Mouse (Mus musculus) 416B (cell line): ENCODE data around the gene Mgea5.

Source experiments
- DNase-seq: peaks from one replicate; pipeline ENCODE4 v3.0.0; 2011; ENCODE audit warnings: low read depth

Mgea5 gene

GRCm38 (mm10) chr19:45747028-45747867, 36.4 kb downstream of the Mgea5 start:
- DNase-seq = peak; percentile 92

GRCm38 (mm10) chr19:45746153-45747020, 37.2 kb downstream of the Mgea5 start:
- peak; percentile 71 for DNase-seq

DNA sequence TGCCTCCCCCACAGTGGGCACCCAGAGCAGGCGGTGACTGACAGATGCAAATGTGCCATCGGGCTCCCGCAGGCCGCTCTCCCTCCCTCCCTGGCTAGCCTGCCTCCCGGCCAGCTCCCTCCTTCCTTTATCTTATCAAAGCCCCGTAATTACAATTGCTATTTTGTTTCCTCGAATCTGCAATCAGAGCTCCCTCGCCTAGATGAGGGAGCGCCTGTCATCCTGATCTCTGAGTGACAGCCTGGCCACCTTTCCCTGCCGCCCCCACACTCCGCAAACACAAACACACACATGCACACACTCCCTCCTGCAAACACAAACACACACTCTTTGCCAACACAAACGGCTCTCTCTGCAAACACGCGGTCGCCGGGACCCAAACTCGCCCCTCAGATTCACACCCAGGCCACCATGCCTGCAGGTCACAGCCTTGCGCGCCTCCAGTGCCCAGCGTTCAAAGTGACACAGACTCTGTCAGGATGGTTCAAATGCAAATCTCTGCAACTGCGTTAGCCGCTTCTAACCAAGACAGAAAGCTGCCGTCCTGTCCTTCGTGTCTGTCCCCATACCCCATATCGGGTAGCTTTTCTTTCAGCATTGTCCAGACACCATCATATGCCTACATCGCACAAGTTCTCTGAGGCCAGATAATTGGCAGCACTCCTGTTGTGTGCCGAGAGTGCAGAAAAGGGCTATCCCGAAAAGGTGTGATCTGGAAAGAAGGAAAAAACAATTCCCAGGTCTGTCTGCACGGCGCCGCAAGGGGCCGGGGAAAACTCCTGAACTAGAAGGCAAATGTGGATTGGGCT, 38.1 kb downstream of the Mgea5 start:
- DNase-seq = no peak

- no peak for DNase-seq
Measured at GRCm38 (mm10) chr19:45743619-45744018, 40.0 kb downstream of the Mgea5 start.

DNA sequence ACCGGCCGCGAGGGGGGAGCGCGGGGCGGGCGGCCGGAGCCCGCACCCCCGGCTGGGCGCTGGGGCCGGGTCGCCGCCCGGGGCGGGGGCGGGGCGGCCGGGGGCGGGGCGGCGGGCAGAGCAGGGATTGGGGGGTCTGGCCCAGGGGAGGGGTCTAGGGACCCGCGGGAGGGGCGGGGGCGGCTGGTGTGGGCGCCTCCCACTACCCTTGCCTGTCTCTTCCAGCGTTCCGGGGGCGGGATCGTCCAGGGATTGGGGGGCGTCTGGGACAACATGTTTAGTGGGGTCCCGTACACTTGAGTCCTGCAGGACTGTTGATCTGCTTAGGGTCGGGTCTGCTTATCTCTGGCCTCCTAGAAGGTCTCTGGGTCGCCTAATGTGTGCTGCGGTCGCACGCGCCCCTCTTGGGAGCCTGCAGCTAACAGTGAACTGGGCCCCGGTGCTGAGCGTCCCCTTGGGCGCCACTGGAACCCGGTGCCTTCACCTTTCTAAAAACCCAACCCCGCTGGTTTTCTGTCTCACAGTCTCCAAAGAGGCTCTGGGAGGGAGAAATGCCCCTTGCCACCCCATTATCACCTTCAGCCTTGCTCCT, 40.6 kb downstream of the Mgea5 start:
- DNase-seq = no peak

GRCm38 (mm10) chr19:45742218-45742983, 41.2 kb downstream of the Mgea5 start, which contains the start of gene Fgf8:
Gene Fgf8, minus strand, starts transcription at chr19:45742915.
- no peak for DNase-seq

DNA sequence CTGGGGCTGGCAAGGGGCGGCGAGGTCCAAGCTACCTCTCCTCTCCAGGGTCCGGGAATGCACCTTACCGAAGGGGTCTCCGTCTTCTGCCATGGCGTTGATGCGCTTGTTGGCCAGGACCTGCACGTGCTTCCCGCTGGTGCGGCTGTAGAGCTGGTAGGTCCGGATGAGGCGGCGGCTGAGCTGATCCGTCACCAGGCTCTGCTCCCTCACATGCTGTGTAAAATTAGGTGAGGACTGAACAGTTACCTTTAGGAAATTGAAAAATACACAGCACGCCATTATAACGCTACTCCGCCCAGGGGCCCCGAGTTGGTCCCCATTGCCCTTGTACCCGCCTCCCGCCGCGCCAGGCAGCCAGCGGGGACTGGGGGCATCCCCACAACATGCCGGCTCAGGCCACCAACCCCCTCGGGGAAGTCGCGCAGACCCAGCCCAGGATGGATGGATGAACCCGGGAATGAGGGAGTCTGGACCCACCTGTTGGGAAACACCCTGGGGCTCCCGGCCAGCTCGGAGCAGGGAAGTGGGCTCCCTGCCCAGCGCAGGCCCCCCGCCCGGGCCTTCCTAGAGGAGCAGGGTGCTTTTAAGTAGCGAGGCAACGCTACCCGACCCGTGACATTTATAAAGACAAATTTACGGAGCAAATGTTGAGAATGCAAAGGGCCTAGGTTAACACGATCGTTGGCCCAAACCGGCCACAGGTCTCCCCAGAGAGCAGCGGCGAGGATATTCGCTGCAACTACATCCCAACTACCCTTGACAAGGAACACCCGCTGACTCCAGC, 42.0 kb downstream of the Mgea5 start:
- no peak for DNase-seq

GRCm38 (mm10) chr19:45740817-45741216, 42.8 kb downstream of the Mgea5 start:
- DNase-seq = no peak

DNA sequence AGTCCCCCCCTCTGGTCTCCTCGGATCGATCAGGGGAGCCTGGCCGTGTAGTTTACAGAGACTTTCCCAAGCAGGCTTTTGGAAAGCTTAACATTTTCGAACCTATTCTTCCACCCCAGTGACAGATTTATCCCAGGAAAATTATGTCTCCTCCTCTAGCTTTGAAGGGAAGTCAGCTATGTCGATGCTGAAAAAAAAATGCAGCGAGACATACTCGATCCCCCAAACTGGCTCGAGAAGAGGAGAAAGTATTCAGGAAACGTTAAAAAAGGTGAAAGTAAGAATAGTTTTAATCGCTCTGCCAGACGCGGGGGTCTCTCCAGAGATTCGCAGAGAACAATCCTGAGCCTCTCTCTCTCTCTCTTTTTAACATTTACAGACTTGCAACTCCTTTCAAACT, 43.4 kb downstream of the Mgea5 start:
- no peak for DNase-seq

GRCm38 (mm10) chr19:45738521-45738920, 45.1 kb downstream of the Mgea5 start:
- no peak for DNase-seq

DNA sequence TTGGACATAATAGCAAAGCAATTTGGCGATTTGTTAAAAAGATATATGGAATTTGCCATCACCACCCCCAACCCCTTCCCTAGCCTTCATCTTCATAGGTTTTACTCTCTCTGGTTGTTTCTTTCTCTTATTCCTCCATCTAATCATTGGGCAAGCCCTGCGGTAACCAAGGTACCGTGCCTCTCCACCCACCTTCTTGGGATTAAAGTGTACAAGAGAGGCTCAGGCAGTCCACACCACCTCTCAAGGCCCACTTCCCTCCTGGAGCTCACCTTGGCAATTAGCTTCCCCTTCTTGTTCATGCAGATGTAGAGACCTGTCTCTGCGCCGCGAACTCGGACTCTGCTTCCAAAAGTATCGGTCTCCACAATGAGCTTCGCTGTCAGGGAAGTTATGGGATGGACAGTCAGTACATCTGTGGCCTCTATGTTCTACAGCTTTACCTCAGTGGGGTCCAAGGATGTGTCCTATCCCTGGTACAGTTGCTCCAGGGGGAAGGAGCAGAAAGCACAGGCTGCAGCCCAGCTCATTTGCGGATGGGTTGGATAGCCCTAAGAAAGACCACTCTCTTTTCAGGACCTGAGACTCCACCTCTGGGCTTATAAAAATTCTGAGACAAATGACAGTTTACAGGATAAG, 45.7 kb downstream of the Mgea5 start:
- DNase-seq = no peak

DNA sequence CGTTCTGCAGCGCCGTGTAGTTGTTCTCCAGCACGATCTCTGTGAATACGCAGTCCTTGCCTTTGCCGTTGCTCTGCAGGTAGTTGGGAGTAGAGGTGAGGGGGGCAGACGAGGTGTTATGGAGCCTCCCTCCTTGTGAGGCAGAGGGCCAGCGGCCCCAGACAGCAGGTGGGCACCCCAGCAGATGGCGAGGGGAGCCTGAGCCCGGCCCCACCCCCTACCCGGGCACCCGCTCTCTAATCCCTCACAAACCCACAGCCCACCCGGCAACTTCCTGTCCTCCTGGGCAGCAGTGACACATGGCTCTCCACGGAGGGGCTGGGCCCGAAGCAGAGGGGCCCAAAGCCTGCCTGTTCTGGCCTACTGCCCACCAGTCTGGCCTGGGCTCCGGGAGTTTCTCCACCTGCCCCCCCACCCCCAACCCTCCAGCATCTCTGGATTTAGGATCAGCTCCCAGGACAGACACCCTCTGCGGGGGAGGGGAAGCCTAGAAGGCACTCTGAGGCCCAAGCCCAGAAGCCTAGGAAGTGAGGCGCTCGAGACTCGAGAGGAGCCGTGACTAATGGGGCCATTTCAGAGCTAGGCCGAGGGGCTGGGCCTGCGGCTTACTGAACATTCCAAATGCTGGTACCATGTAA, 46.3 kb downstream of the Mgea5 start:
- DNase-seq = no peak

GRCm38 (mm10) chr19:45736855-45737207, 46.8 kb downstream of the Mgea5 start:
- DNase-seq = no peak

DNA sequence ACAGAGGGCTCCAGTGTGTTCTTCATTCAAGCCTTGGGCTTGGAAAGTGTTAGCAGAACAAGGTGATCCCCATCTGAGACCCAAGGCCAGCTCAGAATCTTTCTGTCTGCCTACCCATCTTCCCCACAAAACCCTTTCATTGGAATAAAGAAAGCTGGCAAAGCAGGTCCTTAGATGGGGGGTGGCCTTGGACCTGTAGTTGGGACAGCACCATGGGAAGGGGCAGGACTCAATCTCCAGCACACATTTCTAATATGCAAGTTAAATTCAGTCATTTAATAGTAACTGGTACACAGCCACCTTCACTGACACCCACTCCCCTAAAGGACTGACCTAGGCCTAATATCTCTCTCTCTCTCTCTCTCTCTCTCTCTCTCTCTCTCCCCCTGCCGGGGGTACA, 47.4 kb downstream of the Mgea5 start:
- no peak for DNase-seq

GRCm38 (mm10) chr19:45734762-45735161, 48.9 kb downstream of the Mgea5 start:
- DNase-seq = no peak

- DNase-seq = no peak
Measured at GRCm38 (mm10) chr19:45734191-45734590, 49.4 kb downstream of the Mgea5 start.

DNA sequence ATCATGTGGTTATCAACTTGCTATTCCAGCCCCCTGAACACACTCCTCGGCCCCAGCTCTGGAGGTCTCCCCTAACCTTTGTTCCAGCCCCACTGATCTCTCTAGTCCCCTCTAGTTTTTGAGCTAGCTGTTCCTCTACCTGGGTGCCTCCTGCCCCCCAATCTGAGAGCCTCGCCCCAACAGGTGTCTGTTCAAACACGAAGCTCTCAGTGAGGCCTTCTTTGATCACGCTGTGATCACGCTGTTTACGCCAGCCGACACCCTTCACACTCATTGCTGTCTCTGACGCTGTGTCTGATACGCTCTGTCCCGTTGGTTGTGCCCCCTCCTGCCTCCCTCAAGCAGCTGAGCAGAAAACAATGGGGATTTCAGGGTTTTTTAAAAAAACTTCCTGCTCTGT, 50.1 kb downstream of the Mgea5 start:
- DNase-seq = no peak

DNA sequence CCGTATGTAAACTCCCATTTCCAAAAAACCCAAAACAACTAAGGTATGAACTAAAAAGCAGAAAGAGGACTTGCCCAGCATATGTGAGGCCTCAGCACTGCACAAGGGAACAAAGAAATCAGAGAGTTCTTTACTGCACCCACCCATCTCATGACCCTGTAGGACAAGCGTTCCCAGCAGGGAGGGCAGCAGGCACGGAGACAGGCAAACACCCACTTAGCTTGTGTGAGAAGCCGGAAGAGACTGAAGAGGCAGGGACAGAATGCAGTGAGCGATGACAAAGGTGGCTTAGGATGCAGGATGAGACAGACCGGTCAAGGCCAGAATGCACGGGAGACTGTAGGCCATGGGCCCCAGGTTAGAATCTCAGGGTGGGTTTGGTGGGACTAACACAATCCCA, 52.0 kb downstream of the Mgea5 start:
- DNase-seq = no peak

GRCm38 (mm10) chr19:45730042-45730441, 53.6 kb downstream of the Mgea5 start:
- no peak for DNase-seq
